Mouse (Mus musculus) E14TG2a.4 (cell line): Measurements from ENCODE around the gene Robo1.

Source experiments
- H3K27me3 ChIP-seq: 2 replicates; pipeline ENCODE4 v1.6.1; 2014; ENCODE audit warnings: low read length, control low read depth; ENCODE audit not compliant: insufficient read depth
- H3K36me3 ChIP-seq: 2 replicates; pipeline ENCODE4 v1.6.1; 2014; ENCODE audit warnings: low read length, control low read depth; ENCODE audit not compliant: insufficient read depth
- H3K4me1 ChIP-seq: replicated peaks from 2 replicates; pipeline ENCODE4 v1.6.1; 2014; ENCODE audit warnings: low read depth, low read length, control low read depth
- H3K4me3 ChIP-seq: replicated peaks from 2 replicates; pipeline ENCODE4 v1.5.1; 2014; ENCODE audit warnings: mild to moderate bottlenecking, low read length
- H3K9me3 ChIP-seq: 2 replicates; pipeline ENCODE4 v1.6.1; 2014; ENCODE audit warnings: low read length, control low read depth
- CTCF ChIP-seq: conservative IDR thresholded peaks from 2 replicates; pipeline ENCODE4 v1.5.1; 2014; ENCODE audit warnings: low read length
- NANOG ChIP-seq: IDR thresholded peaks from 2 replicates; pipeline ENCODE4 v1.6.1; 2014; ENCODE audit warnings: borderline replicate concordance, low read length, mixed read lengths
- POU5F1 ChIP-seq: IDR thresholded peaks from 2 replicates; pipeline ENCODE4 v1.6.1; 2014; ENCODE audit warnings: low read length, borderline replicate concordance

The Robo1 gene

DNA sequence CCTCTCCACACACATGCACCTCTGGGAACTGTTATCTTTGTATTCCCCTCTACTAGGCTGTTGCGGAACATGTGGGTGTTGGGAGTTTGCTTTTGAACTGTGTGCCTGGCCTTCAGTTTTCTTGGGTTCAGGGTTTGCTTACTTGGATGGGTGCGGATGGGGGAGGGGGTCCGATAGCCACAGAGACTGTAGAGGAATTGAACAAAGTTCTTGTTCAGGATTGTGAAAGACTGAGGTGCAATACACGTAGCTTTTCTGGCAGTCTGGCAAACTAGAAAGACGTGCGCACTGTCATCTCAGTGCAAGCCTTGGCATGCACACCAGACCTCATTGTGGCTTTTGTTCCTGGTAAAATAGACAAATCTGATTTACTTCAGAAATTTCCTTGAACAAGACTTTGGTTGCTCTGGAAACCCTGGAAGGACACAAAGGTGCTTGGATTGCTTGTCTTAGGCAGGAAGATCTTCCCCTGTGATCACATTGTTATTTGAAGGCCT, 380.1 kb downstream of the Robo1 start:
- Histone ChIP-seq H3K36me3 (no peaks in the 10 kb centered on the region), H3K4me1 (peaks cover 40% of the 10 kb centered on the region), H3K27me3 (no peaks in the 10 kb centered on the region), H3K9me3 (no peaks in the 10 kb centered on the region), H3K4me3 (no peak overlapping the region)
- TF ChIP-seq NANOG (no peak), CTCF (no peak), POU5F1 (no peak)

DNA sequence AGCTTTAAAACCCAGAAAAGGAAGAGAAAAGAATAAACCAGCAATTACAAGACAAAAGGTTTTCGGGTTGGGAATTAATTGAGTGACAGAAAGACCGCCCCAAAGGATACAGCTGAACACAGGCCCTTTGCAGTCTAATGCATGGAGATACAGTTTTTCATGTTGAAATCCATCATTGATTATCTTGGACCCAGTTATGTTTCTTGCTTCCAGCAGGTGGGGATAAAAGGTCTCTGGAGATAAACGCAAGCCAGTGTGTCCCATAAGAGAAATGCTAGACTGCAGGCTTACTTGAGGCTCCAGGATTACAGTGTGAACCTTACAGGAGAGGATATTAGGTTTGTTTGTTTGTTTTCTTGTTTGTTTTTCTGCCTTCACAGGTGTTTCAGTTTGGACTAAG, 383.8 kb downstream of the Robo1 start:
- Histone ChIP-seq H3K27me3 (no peaks in the 10 kb centered on the region), H3K4me1 (peaks cover 58% of the 10 kb centered on the region), H3K4me3 (no peak overlapping the region), H3K36me3 (no peaks in the 10 kb centered on the region), H3K9me3 (no peaks in the 10 kb centered on the region)
- no peak for TF ChIP-seq POU5F1
- no peak for TF ChIP-seq NANOG
- TF ChIP-seq CTCF = no peak

DNA sequence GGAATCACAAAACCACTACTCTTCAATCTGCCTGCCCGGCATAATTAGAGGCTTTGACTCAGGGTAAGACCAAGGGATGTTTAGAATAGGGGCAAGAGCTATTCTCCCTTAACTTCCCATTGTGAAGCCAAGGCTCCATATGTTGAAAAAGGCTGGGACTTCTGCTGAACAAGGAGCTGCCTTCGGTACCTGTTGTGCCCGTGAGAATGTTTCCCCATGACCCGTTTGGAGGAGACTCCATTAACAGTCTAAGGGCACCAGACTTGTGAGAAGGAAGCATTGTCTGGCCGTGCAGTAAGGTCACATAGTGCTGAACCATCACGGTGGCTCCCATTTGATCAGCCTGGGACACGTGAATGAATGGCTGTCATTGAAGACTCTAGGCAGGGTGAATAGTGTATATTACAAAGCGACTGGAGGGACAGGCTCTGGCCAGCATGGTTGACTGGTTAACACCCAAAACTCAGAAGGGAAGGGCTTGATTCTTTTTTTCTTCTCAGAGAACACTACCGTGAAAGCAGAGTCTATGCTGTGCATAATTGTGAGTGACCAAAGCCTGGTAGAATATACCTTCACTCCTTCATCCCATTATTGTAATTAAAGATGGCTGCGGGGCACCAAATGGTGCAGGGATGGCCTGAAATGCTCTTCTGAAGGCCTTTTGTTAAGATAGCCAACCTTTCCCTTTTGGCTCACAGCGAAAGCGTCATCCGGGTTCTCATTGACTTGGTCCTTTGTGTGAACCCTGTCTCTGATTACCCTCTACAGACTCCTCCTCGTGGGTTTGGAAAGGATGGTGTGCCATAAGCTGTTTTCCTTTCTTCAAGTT, 385.6 kb downstream of the Robo1 start:
- Histone ChIP-seq H3K9me3 (no peaks in the 10 kb centered on the region), H3K36me3 (no peaks in the 10 kb centered on the region), H3K27me3 (no peaks in the 10 kb centered on the region), H3K4me3 (peak overlapping the region; percentile 8; the same call in 1 of the 2 replicates), H3K4me1 (peaks cover 48% of the 10 kb centered on the region)
- no peak for TF ChIP-seq CTCF
- TF ChIP-seq POU5F1 = no peak
- no peak for TF ChIP-seq NANOG

DNA sequence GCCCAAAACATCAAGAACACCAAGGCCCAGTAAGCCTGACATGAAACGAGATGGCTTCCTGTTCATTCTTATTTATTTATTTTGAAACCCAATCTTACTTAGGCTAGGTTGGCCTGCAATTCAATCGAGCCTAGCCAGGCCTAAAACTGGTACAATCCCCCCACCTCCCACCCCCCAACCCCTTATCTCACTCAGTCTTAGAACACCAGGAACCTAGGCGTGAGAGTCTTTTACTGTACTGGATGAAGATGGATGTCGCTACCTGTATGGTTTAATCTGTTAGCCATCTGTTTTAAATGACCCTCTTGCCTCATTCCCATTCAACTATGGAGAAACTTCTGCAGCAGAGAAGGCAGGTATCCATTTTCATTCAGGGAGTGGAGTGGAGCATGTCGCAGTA, 386.7 kb downstream of the Robo1 start:
- H3K36me3 ChIP-seq = no peaks in the 10 kb centered on the region
- TF ChIP-seq NANOG = no peak
- TF ChIP-seq CTCF = no peak
- no peak for TF ChIP-seq POU5F1

DNA sequence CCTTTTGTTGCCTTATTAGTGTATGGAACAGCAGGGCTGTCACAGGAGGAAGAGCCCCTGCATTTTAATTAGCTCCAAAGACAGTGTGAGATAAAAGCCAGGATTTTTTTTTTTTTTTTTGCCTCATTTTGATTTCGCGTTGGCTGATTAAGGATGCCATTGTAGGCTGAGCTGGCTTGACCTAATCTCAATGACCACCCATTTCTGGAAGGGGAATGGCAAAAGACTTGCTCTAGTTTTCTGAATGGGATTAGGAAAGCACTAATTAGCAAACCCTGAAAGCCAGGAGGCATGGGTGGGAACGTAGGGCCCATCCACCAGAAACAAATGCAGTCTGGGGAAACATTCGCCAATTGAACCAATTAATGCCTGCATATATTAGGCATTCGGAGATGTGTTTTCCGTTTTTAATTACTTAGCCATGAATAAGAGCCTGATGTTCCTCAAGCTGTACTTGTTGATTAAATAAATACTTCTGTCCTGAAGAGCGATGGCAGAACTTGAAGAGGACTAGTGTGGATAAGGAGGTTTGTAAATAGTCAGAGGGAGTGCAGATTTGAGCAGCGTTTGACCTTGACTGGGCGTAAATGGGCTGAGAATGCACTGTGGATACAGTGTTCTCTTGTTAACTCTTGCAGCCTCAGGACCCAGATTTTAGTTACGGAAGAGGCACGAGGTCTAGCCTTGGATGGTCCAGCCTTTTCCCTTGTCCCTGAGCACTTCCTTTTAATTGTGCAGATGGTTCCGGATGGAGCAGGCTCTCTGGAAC, 391.3 kb downstream of the Robo1 start:
- no peaks in the 10 kb centered on the region for H3K27me3 ChIP-seq
- no peaks in the 10 kb centered on the region for H3K9me3 ChIP-seq
- no peaks in the 10 kb centered on the region for H3K36me3 ChIP-seq
- H3K4me1 ChIP-seq = peaks cover 81% of the 10 kb centered on the region
- TF ChIP-seq NANOG (no peak), POU5F1 (no peak), CTCF (no peak)
- peak overlapping the region; percentile 71 for H3K4me3 ChIP-seq

More for the DNA sequence above, 386.7 kb downstream of the Robo1 start:
- H3K9me3 ChIP-seq = no peaks in the 10 kb centered on the region
- H3K27me3 ChIP-seq = no peaks in the 10 kb centered on the region
- no peak overlapping the region; the same call in 1 of the 2 replicates for H3K4me3 ChIP-seq
- peaks cover 56% of the 10 kb centered on the region for H3K4me1 ChIP-seq

DNA sequence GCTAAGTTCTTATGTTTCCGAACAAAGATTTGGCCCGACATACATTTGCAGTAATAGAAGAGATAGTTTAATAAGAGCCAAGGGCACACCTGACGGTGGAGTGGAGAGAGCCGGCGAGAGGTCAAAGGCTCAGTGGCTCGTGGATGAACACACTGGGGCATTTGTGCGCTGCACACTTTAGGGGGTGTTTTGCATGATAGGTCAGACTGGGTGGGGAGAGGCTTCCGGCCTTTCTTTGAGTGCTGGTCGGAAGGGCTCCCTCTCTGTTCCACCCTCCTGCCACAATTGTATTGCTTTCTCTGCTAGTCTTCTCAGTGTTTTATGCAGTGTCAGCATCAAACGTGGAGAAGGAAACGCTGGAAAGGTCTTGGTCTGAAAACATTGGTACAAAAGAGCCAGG, 392.2 kb downstream of the Robo1 start:
- H3K4me1 ChIP-seq = peaks cover 81% of the 10 kb centered on the region
- H3K9me3 ChIP-seq = no peaks in the 10 kb centered on the region
- no peaks in the 10 kb centered on the region for H3K36me3 ChIP-seq
- peak overlapping the region; percentile 71 for H3K4me3 ChIP-seq
- H3K27me3 ChIP-seq = no peaks in the 10 kb centered on the region
- TF ChIP-seq CTCF = no peak
- no peak for TF ChIP-seq POU5F1
- TF ChIP-seq NANOG = no peak

DNA sequence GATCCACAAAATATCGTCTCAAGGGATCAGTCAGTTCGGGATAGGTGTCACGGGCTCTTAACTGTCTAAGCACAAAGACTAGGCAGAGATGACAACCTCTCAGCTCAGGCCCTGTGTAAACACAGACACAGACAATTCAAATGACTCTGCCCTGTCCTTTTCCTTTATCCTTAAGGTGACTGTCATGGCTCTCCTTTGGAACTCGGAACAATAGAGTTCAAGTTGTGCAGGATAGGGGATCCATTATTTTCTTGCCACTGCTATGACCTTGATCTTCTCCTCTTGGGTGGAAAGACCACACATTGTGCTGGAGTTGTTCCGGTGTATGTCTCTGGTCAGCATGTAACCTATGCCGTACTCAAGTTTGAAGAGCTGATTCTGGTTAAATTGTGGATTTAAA, 395.4 kb downstream of the Robo1 start:
- Histone ChIP-seq H3K36me3 (no peaks in the 10 kb centered on the region), H3K9me3 (no peaks in the 10 kb centered on the region)
- TF ChIP-seq POU5F1 (no peak), NANOG (peak; percentile 56; the same call in 1 of the 2 replicates), CTCF (no peak)

DNA sequence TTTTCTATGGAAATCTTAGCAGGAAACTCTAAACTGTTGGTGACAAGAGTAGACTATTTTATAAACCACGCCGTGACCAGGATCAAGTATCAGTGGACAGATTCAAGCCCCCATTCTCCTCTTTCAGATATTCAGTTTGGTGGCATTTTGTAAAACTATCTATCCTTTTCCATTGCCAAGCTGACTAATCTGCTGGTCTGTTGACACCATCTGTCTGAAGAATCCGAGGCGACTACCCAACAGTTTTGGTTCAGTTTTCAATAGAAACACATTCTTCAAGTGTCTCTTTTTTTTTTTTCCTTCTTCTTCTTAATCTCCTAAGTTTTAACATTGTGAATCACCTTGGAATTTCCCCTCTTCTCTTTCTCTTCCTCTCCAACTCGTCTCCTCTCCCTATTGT, 397.7 kb downstream of the Robo1 start:
- no peak for TF ChIP-seq CTCF
- no peak for TF ChIP-seq NANOG
- no peak for TF ChIP-seq POU5F1
- Histone ChIP-seq H3K9me3 (no peaks in the 10 kb centered on the region), H3K27me3 (no peaks in the 10 kb centered on the region), H3K4me1 (peaks cover 54% of the 10 kb centered on the region), H3K4me3 (no peak overlapping the region), H3K36me3 (no peaks in the 10 kb centered on the region)

More for the DNA sequence above, 395.4 kb downstream of the Robo1 start:
- no peaks in the 10 kb centered on the region for H3K27me3 ChIP-seq
- peak overlapping the region; percentile 62; the same call in 1 of the 2 replicates for H3K4me3 ChIP-seq
- peaks cover 76% of the 10 kb centered on the region for H3K4me1 ChIP-seq
